Mouse (Mus musculus) liver, embryonic 16.5 days (tissue): Measurements from ENCODE around the gene Gm17364. TPM values are rescaled to one million over a fixed set of nuclear protein-coding genes. Genes with fewer than 3 reads are reported as not detected.
"Not testable (repeated sequence)": the region's sequence is repeated elsewhere in the genome, so short reads cannot be mapped to it uniquely, and the experiment has no call there.

Source experiments
- ATAC-seq: fragments of 200-750 bp; cut with Nextera tagmentation; 2 replicates; pipeline ENCODE4 v1.8.0; 2017; ENCODE audit warnings: low read depth, mild to moderate bottlenecking, moderate number of reproducible peaks, moderate library complexity
- H3K27ac ChIP-seq: fragments of 300-500 bp; sonication (generic); 2 replicates; pipeline ENCODE4 v1.5.1; 2014; ENCODE audit warnings: mild to moderate bottlenecking, low read length
- H3K27me3 ChIP-seq: fragments of 300-500 bp; sonication (generic); 2 replicates; pipeline ENCODE4 v1.6.1; 2014; ENCODE audit warnings: low read depth, low read length, mixed read lengths; ENCODE audit not compliant: control insufficient read depth, insufficient read depth
- H3K36me3 ChIP-seq: fragments of 300-500 bp; sonication (generic); 2 replicates; pipeline ENCODE4 v1.6.1; 2014; ENCODE audit warnings: mild to moderate bottlenecking; ENCODE audit not compliant: control insufficient read depth, insufficient read depth
- H3K4me1 ChIP-seq: fragments of 300-500 bp; sonication (generic); 2 replicates; pipeline ENCODE4 v1.6.1; 2014; ENCODE audit warnings: low read depth, low read length, mixed read lengths; ENCODE audit not compliant: control insufficient read depth
- H3K4me2 ChIP-seq: fragments of 300-500 bp; sonication (generic); 2 replicates; pipeline ENCODE4 v1.6.1; 2014; ENCODE audit warnings: low read depth, low read length, mixed read lengths
- H3K4me3 ChIP-seq: fragments of 300-500 bp; sonication (generic); 2 replicates; pipeline ENCODE4 v1.5.1; 2014; ENCODE audit warnings: low read depth, mild to moderate bottlenecking, low read length
- H3K9ac ChIP-seq: fragments of 300-500 bp; sonication (generic); 2 replicates; pipeline ENCODE4 v1.6.1; 2014; ENCODE audit warnings: low read depth, low read length
- H3K9me3 ChIP-seq: fragments of 300-500 bp; sonication (generic); replicated peaks from 2 replicates; pipeline ENCODE4 v1.6.1; 2016; ENCODE audit warnings: low read length; ENCODE audit not compliant: control insufficient read depth
- WGBS: fragments of 180-500 bp; shearing (Covaris S2); extraction: QIAGEN DNeasy Blood & Tissue Kit; methylation state at CpG from one replicate; pipeline ENCODE4 v1.1.7; 2014; ENCODE audit not compliant: insufficient replicate concordance; 5-methylcytosine and 5-hydroxymethylcytosine counted together
- polyA plus RNA-seq: library from polyadenylated mRNA; unstranded; fragments of >200 nt; fragmentation: Nextera tagmentation; extraction: Ambion mirVana; gene quantifications from 2 replicates; pipeline ENCODE4 v1.2.1, GENCODE M21; 2015

Gm17364 gene
- polyA plus RNA-seq, 1 experiment from 2014 or later = not detected

GRCm38 (mm10) chr13:41293595-41293994, 19.8 kb upstream of the Gm17364 start:
- Histone ChIP-seq H3K4me3 (no peak overlapping the region), H3K4me1 (no peaks in the 10 kb centered on the region), H3K9ac (no peak overlapping the region), H3K9me3 (no peaks in the 10 kb centered on the region), H3K36me3 (no peaks in the 10 kb centered on the region), H3K4me2 (no peak overlapping the region), H3K27ac (no peak overlapping the region), H3K27me3 (no peaks in the 10 kb centered on the region)
- WGBS = 55% methylated on average over 5 of the region's 5 CpGs
- ATAC-seq = no peak

- Histone ChIP-seq H3K27ac (no peak overlapping the region), H3K9me3 (no peaks in the 10 kb centered on the region), H3K36me3 (no peaks in the 10 kb centered on the region), H3K4me2 (no peak overlapping the region), H3K4me1 (no peaks in the 10 kb centered on the region), H3K27me3 (no peaks in the 10 kb centered on the region), H3K4me3 (no peak overlapping the region), H3K9ac (no peak overlapping the region)
- ATAC-seq = no peak
- WGBS = 55% methylated on average over 4 of the region's 4 CpGs
Measured at GRCm38 (mm10) chr13:41291466-41291974, 17.7 kb upstream of the Gm17364 start.

- 0 out of 2 replicates have a peak, but pooled peaks have one; percentile 11 for ATAC-seq
- no peaks in the 10 kb centered on the region for H3K36me3 ChIP-seq
- no peak overlapping the region for H3K4me2 ChIP-seq
- no peak overlapping the region for H3K27ac ChIP-seq
- no peak overlapping the region for H3K4me3 ChIP-seq
- H3K27me3 ChIP-seq = no peaks in the 10 kb centered on the region
- 53% methylated on average over 3 of the region's 3 CpGs for WGBS
- no peaks in the 10 kb centered on the region for H3K4me1 ChIP-seq
- H3K9me3 ChIP-seq = no peaks in the 10 kb centered on the region
- no peak overlapping the region for H3K9ac ChIP-seq
Measured at GRCm38 (mm10) chr13:41286285-41286684, 12.5 kb upstream of the Gm17364 start.

DNA sequence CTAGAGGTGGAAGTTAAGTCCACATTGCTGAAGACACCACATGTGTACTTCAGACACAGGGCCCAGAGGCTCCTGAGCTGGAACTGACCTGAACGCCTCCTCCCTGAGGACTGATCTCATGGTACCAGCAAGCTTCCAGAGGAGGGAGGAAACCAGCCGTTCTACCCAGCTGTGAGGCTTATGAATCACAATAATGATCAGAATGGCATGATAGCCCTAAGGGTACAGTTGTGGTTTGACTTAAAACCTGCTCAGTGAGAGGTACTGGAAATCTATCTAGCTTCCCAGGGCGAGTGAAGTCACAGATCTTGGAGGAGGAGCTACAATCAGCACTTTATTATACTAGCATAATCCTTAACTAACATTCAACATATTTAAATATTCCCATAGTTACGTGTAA, 11.7 kb upstream of the Gm17364 start:
- no peaks in the 10 kb centered on the region for H3K36me3 ChIP-seq
- H3K27ac ChIP-seq = no peak overlapping the region
- no peak overlapping the region for H3K4me2 ChIP-seq
- H3K4me1 ChIP-seq = no peaks in the 10 kb centered on the region
- no peaks in the 10 kb centered on the region for H3K9me3 ChIP-seq
- no peak for ATAC-seq
- no peak overlapping the region for H3K4me3 ChIP-seq
- 57% methylated on average over 4 of the region's 4 CpGs for WGBS
- H3K9ac ChIP-seq = no peak overlapping the region
- no peaks in the 10 kb centered on the region for H3K27me3 ChIP-seq

- H3K9me3 ChIP-seq = no peaks in the 10 kb centered on the region
- no peak overlapping the region for H3K9ac ChIP-seq
- H3K27me3 ChIP-seq = no peaks in the 10 kb centered on the region
- ATAC-seq = no peak
- no peak overlapping the region for H3K4me2 ChIP-seq
- no peaks in the 10 kb centered on the region for H3K4me1 ChIP-seq
- 13% methylated on average over 5 of the region's 5 CpGs for WGBS
- no peak overlapping the region for H3K27ac ChIP-seq
- no peaks in the 10 kb centered on the region for H3K36me3 ChIP-seq
- H3K4me3 ChIP-seq = no peak overlapping the region
Measured at GRCm38 (mm10) chr13:41283256-41283655, 9.5 kb upstream of the Gm17364 start.

GRCm38 (mm10) chr13:41280696-41281095, 6.9 kb upstream of the Gm17364 start:
- Histone ChIP-seq H3K4me2 (no peak overlapping the region), H3K4me3 (no peak overlapping the region), H3K27ac (no peak overlapping the region), H3K36me3 (no peaks in the 10 kb centered on the region), H3K9me3 (no peaks in the 10 kb centered on the region), H3K27me3 (no peaks in the 10 kb centered on the region), H3K9ac (no peak overlapping the region), H3K4me1 (no peaks in the 10 kb centered on the region)
- 48% methylated on average over 5 of the region's 5 CpGs for WGBS
- no peak for ATAC-seq

DNA sequence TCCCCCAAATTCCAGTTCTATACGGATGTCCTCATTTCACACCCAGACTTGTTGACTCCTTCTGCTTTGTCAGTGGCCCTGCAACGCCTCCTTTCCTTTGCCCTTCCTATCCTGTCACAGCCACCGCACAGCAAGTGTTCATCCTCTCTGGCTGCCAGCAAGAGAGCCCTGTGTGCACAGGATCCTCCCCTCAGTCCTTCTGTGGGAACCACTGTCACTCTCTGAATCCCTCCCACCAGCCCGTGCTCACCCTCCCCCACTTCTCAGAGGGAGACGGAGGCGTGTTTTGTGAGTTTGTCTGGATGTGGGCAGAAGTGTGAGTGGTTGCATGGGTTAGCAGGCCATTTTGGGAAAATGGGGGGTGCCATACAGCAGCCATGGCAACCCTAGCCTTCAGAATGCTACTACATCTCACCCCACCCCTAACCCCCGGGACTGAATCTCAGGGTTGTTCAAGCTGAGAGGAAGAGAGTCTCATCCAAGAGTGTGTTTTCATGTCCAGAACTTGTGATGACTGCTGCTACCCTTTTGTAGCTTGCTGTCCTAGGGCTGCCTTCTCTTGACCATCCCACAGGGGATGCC, 5.9 kb downstream of the Gm17364 start:
- H3K27me3 ChIP-seq = no peaks in the 10 kb centered on the region
- no peaks in the 10 kb centered on the region for H3K9me3 ChIP-seq
- H3K27ac ChIP-seq = no peak overlapping the region
- ATAC-seq = no peak
- no peak overlapping the region for H3K9ac ChIP-seq
- no peaks in the 10 kb centered on the region for H3K4me1 ChIP-seq
- H3K4me2 ChIP-seq = no peak overlapping the region
- peaks cover 2% of the 10 kb centered on the region; the same call in 1 of the 2 replicates for H3K36me3 ChIP-seq
- 55% methylated on average over 7 of the region's 7 CpGs for WGBS
- H3K4me3 ChIP-seq = no peak overlapping the region

DNA sequence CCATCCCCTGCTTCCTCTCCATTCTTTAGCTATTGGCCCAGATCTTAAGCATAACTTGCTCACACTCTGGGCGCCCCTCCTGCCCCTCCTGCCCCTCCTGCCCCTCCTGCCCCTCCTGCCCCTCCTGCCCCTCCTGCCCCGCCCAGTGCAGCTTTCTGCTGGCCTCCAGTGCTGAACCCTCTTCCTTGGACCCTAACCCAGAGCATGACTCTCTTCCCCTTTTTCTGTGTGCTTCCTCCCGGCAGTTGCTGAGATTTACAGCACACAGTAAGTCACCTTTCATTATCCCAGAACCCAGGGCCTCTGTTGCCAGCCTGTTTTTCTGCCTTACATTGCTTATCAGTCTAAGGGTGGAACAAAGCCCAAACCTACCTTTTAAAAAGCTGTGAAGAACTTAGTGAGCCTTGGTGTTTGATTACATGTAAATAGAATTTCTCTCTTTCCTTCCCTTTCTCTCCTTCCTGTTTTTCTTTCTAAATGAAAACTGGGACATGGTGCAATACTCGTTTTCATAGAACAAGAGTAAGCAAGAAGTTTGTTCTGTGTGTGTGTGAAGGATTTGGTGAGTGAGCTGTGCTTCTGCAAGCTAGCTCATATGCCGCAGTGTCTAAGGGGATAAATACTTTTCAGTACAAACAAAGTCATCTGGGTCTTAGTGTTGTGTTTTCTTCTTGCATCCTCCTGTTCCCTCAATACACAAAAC, 10.3 kb downstream of the Gm17364 start:
- 50% methylated on average over 5 of the region's 5 CpGs for WGBS
- Histone ChIP-seq H3K4me3 (no peak overlapping the region), H3K36me3 (no peaks in the 10 kb centered on the region), H3K27me3 (no peaks in the 10 kb centered on the region), H3K9me3 (no peaks in the 10 kb centered on the region), H3K4me2 (no peak overlapping the region), H3K9ac (no peak overlapping the region), H3K27ac (no peak overlapping the region), H3K4me1 (no peaks in the 10 kb centered on the region)
- ATAC-seq = no peak

DNA sequence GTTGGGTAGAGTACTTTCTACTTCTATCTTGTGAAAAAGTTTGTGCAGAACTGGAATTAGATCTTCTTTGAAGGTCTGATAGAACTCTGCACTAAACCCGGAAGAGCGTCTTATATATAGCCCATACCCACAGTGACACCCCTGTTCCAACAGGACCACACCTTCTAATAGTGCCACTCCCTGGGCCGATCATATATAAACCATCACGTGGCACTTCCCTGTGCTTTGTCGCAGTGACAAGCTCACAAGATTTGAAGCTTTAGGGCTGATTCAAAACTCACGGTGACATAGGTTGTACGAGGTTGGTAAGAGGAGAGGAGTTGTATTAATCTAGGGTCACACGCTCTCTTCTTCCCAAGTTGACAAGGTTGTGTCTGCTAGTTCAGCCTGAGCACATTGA, 12.2 kb downstream of the Gm17364 start:
- ATAC-seq, H3K9ac ChIP-seq, H3K36me3 ChIP-seq, H3K4me1 ChIP-seq, H3K4me2 ChIP-seq, H3K27me3 ChIP-seq, H3K9me3 ChIP-seq, H3K27ac ChIP-seq, H3K4me3 ChIP-seq: not testable (repeated sequence)
- WGBS = 81% methylated on average over 8 of the region's 8 CpGs
